ENCODE assay signal across 13 mouse cellular contexts in the genomic region with DNA sequence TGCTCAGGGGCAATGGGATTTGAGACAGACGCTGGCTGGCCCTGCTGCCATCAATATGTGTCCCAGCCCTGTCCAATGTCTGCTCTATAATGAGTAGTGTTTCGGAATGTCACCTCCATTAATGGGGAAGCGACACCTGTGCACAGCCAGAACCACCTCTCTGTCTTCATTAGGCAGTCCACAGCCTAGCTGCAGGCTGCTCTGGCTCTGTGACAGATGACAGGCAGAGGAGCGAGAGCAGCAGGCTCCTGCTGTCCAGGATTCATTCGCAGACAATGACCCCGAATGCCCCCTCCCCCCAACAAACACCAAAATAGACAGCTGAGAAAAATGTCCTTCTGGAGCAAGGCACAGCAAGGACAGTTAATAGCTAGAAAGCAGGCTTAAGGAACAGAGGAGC. TPM values are rescaled to one million over a fixed set of nuclear protein-coding genes. Genes with fewer than 3 reads are reported as not detected.
DNase-seq lines count a peak whose midpoint lies in the region; ATAC-seq lines count a peak whose summit lies in the region.
"Had no signal": no experiment of that assay in that cellular context is flagged by ENCODE, and none has a peak within 500 bp of the region (broad histone marks: within the 10 kb centered on the region; RNA-seq: fewer than 3 reads in every experiment).

No protein-coding gene starts in this region.

- peaks cover 56% of the 10 kb centered on the region for H3K4me1 ChIP-seq in neural tube, embryonic 15.5 days
- H3K4me1 ChIP-seq in midbrain, embryonic 11.5 days (ENCODE audit: control insufficient read depth, insufficient read depth, low read length), result peaks cover 29% of the 10 kb centered on the region

- WGBS in neural tube, embryonic 15.5 days, result 13% methylated on average over 6 of the region's 6 CpGs
- 37% methylated on average over 6 of the region's 6 CpGs for WGBS in midbrain, embryonic 11.5 days

- H3K4me3 ChIP-seq in neural tube, embryonic 15.5 days (replicated peaks), result no peak overlapping the region
- no peak overlapping the region for H3K4me3 ChIP-seq in midbrain, embryonic 11.5 days (ENCODE audit: low read depth, low read length)

- H3K9ac ChIP-seq in neural tube, embryonic 15.5 days (replicated peaks), result no peak overlapping the region
- H3K9ac ChIP-seq in midbrain, embryonic 11.5 days (ENCODE audit: low read length), result no peak overlapping the region; the same call in 1 of the 2 replicates
- H3K9ac ChIP-seq: liver, embryonic 14.5 days had no signal

- peak; percentile 50 for DNase-seq in embryo, embryonic 11 days
- DNase-seq in embryo, embryonic 9.5 days (ENCODE audit: extremely low spot score), result no peak
- DNase-seq in neural tube, embryonic 10.5 days (ENCODE audit: extremely low spot score, low spot score), result peak; percentile 55
- DNase-seq in midbrain, embryonic 11.5 days (ENCODE audit: low spot score, missing footprints), result no peak
- DNase-seq in spleen, postnatal 14 days (ENCODE audit: low spot score in 2 of 2), result no peak
- DNase-seq in adrenal gland, postnatal 10 days, result no peak
- DNase-seq: gastrocnemius, postnatal 25 days had no signal

- H3K4me2 ChIP-seq in neural tube, embryonic 15.5 days, result no peak overlapping the region
- no peak overlapping the region for H3K4me2 ChIP-seq in midbrain, embryonic 11.5 days

- H3K27ac ChIP-seq in neural tube, embryonic 15.5 days (replicated peaks), result no peak overlapping the region
- H3K27ac ChIP-seq in midbrain, embryonic 11.5 days (ENCODE audit: low read depth, low read length), result no peak overlapping the region
- H3K27ac ChIP-seq: liver, embryonic 14.5 days had no signal

- no peaks in the 10 kb centered on the region for H3K9me3 ChIP-seq in neural tube, embryonic 15.5 days (replicated peaks)
- H3K9me3 ChIP-seq in midbrain, embryonic 11.5 days (ENCODE audit: control insufficient read depth, low read length), result no peaks in the 10 kb centered on the region

- 0 out of 2 replicates have a peak, but pooled peaks cover 4% of the 10 kb centered on the region for H3K27me3 ChIP-seq in neural tube, embryonic 15.5 days (replicated peaks)
- no peaks in the 10 kb centered on the region for H3K27me3 ChIP-seq in midbrain, embryonic 11.5 days (ENCODE audit: control insufficient read depth, insufficient read depth, low read length)

- ATAC-seq in neural tube, embryonic 15.5 days (ENCODE audit: low FRiP score), result no peak
- peak; percentile 43 for ATAC-seq in midbrain, embryonic 11.5 days (ENCODE audit: low FRiP score)

- no peaks in the 10 kb centered on the region for H3K36me3 ChIP-seq in neural tube, embryonic 15.5 days
- no peaks in the 10 kb centered on the region for H3K36me3 ChIP-seq in midbrain, embryonic 11.5 days (ENCODE audit: control insufficient read depth, insufficient read depth, low read length)

RNA-seq across cellular contexts. Expression of a gene that starts 16.5 kb away (rescaled TPM):
- polyA plus RNA-seq in neural tube, embryonic 15.5 days (2015; fragmentation: Nextera tagmentation; extraction: Ambion mirVana), result 0.50 and 0.59 TPM in 2 replicates
- polyA plus RNA-seq in midbrain, embryonic 11.5 days (2014; fragmentation: Nextera tagmentation; extraction: Ambion mirVana), result 0.55 and 0.66 TPM in 2 replicates
- not detected for total RNA-seq in adrenal gland, postnatal 10 days (2021)
- total RNA-seq: gastrocnemius, postnatal 25 days; heart, postnatal 25 days; left cerebral cortex, adult 18-20 months had no signal
- polyA plus RNA-seq: kidney, embryonic 16.5 days; liver, embryonic 14.5 days; stomach, embryonic 14.5 days had no signal

RNA-seq across cellular contexts. Expression of a gene that starts 21.8 kb away (rescaled TPM):
- 1.4 and 1.6 TPM in 2 replicates for polyA plus RNA-seq in neural tube, embryonic 15.5 days (2015; fragmentation: Nextera tagmentation; extraction: Ambion mirVana)
- 5.0 and 5.2 TPM in 2 replicates for polyA plus RNA-seq in midbrain, embryonic 11.5 days (2014; fragmentation: Nextera tagmentation; extraction: Ambion mirVana)
- under 1 TPM in 1 of 2 experiments, not detected in 1; 0.15 TPM for total RNA-seq in adrenal gland, postnatal 10 days (2021)
- total RNA-seq: gastrocnemius, postnatal 25 days; heart, postnatal 25 days had no signal
- polyA plus RNA-seq: liver, embryonic 14.5 days had no signal

RNA-seq across cellular contexts. Expression of a gene that starts 21.8 kb away (rescaled TPM):
- 16.9 and 17.6 TPM in 2 replicates for polyA plus RNA-seq in neural tube, embryonic 15.5 days (2015; fragmentation: Nextera tagmentation; extraction: Ambion mirVana)
- polyA plus RNA-seq in midbrain, embryonic 11.5 days (2014; fragmentation: Nextera tagmentation; extraction: Ambion mirVana), result 10.7 and 12.9 TPM in 2 replicates
- under 1 TPM; 0.27 to 0.36 TPM for total RNA-seq in adrenal gland, postnatal 10 days (2021)
- total RNA-seq: gastrocnemius, postnatal 25 days; heart, postnatal 25 days had no signal
- polyA plus RNA-seq: liver, embryonic 14.5 days had no signal

Comparison
In these comparisons a context has a peak if more than half of its experiments do, and no peak if none do; other contexts are left out.
1. DNase-seq: peak in embryo, embryonic 11 days (single experiment) and neural tube, embryonic 10.5 days (single experiment); none in embryo, embryonic 9.5 days (single experiment), midbrain, embryonic 11.5 days (single experiment), spleen, postnatal 14 days (0 of 2) and adrenal gland, postnatal 10 days (single experiment).